Mouse (Mus musculus): ENCODE data around the gene Ifit1bl1.
"Not testable (repeated sequence)": the region's sequence is repeated elsewhere in the genome, so short reads cannot be mapped to it uniquely, and the experiment has no call there.

Ifit1bl1 gene

GRCm38 (mm10) chr19:34588959-34589358, 12.8 kb downstream of the Ifit1bl1 start:
- no peak for DNase-seq (ENCODE audit: low read depth, low spot score)

- DNase-seq (ENCODE audit: low read depth, low spot score), result peak; percentile 42
Measured at GRCm38 (mm10) chr19:34587898-34588692, 13.7 kb downstream of the Ifit1bl1 start.

GRCm38 (mm10) chr19:34585740-34586458, 15.9 kb downstream of the Ifit1bl1 start:
- not testable (repeated sequence) for DNase-seq (ENCODE audit: low read depth, low spot score)

GRCm38 (mm10) chr19:34583126-34583766, 18.5 kb downstream of the Ifit1bl1 start, which contains the start of gene Ifit3:
Gene Ifit3 (plus strand): TSS chr19:34583531.
- DNase-seq (ENCODE audit: low read depth, low spot score), result not testable (repeated sequence)

- DNase-seq (ENCODE audit: low read depth, low spot score), result not testable (repeated sequence)
Measured at GRCm38 (mm10) chr19:34582696-34583095, 19.1 kb downstream of the Ifit1bl1 start.

- no peak for DNase-seq (ENCODE audit: low read depth, low spot score)
Measured at GRCm38 (mm10) chr19:34577121-34577520, 24.6 kb downstream of the Ifit1bl1 start.

- DNase-seq (ENCODE audit: low read depth, low spot score), result no peak
Measured at GRCm38 (mm10) chr19:34573650-34574049, 28.1 kb downstream of the Ifit1bl1 start.

- DNase-seq (ENCODE audit: low read depth, low spot score), result no peak
Measured at GRCm38 (mm10) chr19:34571080-34571479, 30.7 kb downstream of the Ifit1bl1 start.

- peak; percentile 35 for DNase-seq (ENCODE audit: low read depth, low spot score)
Measured at GRCm38 (mm10) chr19:34569896-34570476, 31.8 kb downstream of the Ifit1bl1 start.

- DNase-seq (ENCODE audit: low read depth, low spot score), result no peak
Measured at GRCm38 (mm10) chr19:34568988-34569895, 32.5 kb downstream of the Ifit1bl1 start.

GRCm38 (mm10) chr19:34566178-34566784, 35.5 kb downstream of the Ifit1bl1 start:
- no peak for DNase-seq (ENCODE audit: low read depth, low spot score)

GRCm38 (mm10) chr19:34562556-34562955, 39.2 kb downstream of the Ifit1bl1 start:
- peak; percentile 32 for DNase-seq (ENCODE audit: low read depth, low spot score)

GRCm38 (mm10) chr19:34556621-34557020, 45.1 kb downstream of the Ifit1bl1 start:
- no peak for DNase-seq (ENCODE audit: low read depth, low spot score)

GRCm38 (mm10) chr19:34554061-34554460, 47.7 kb downstream of the Ifit1bl1 start:
- DNase-seq (ENCODE audit: low read depth, low spot score), result no peak

GRCm38 (mm10) chr19:34553522-34553921, 48.2 kb downstream of the Ifit1bl1 start:
- DNase-seq (ENCODE audit: low read depth, low spot score), result no peak

GRCm38 (mm10) chr19:34553021-34553420, 48.7 kb downstream of the Ifit1bl1 start:
- no peak for DNase-seq (ENCODE audit: low read depth, low spot score)

GRCm38 (mm10) chr19:34551981-34552380, 49.8 kb downstream of the Ifit1bl1 start:
- DNase-seq (ENCODE audit: low read depth, low spot score), result no peak

GRCm38 (mm10) chr19:34550534-34551223, 51.1 kb downstream of the Ifit1bl1 start, which contains the start of gene Ifit2:
Gene Ifit2 (plus strand): TSS chr19:34550694.
- DNase-seq (ENCODE audit: low read depth, low spot score), result peak; percentile 86

GRCm38 (mm10) chr19:34550205-34550533, 51.6 kb downstream of the Ifit1bl1 start:
- no peak for DNase-seq (ENCODE audit: low read depth, low spot score)

- peak; percentile 87 for DNase-seq (ENCODE audit: low read depth, low spot score)
Measured at GRCm38 (mm10) chr19:34547976-34548375, 53.8 kb downstream of the Ifit1bl1 start.
